Comparison of ENCODE assay signal across 10 mouse cellular contexts in the genomic region with DNA sequence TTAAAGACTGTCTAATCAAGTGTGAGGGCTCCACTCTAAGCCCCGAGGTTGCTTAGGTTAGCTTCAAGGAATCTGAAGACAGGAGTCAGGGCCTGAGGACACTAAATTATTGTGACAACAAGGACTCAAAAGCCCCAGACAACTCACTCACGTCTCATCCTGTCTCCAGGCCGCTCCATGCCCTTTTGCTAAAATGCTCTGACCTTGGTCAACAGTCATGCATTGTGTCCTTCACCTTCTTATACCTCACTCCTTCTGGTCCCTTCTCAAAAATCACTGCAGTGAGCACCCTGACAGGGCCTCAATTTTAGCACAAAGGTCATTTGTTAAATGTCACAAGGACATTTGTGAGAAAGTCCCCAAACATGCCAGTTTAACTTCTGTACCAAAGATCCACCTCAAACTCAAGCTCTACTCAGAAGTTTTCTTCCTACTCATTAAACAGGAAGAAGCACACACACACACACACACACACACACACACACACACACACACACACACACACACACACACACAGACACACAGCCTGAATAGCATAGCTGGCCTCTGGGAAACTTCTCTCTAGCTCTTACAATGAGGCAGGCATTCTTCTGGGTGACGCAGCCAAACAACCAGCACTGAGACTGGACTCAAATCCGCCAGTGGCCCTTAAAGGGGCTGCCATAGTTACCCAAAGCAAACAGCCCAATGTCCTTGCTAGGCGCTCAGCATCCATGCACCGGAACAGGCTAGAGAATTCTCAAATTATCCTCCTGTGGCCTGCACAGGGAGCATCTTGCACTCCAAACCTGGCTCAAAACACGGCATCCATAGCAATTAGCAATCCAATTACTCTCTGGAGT.
DNase-seq lines count a peak whose midpoint lies in the region; ATAC-seq and TF ChIP-seq lines count a peak whose summit lies in the region.
"Had no signal": no experiment of that assay in that cellular context is flagged by ENCODE, and none has a peak within 500 bp of the region (broad histone marks: within the 10 kb centered on the region; RNA-seq: fewer than 3 reads in every experiment).

No protein-coding gene starts in this region.

- no peaks in the 10 kb centered on the region; the same call in 1 of the 2 replicates for H3K36me3 ChIP-seq in neural tube, embryonic 11.5 days (ENCODE audit: control insufficient read depth, insufficient read depth, low read length)
- no peaks in the 10 kb centered on the region for H3K36me3 ChIP-seq in lung, postnatal 0 days (ENCODE audit: insufficient read depth, low read length)

- H3K9me3 ChIP-seq in neural tube, embryonic 11.5 days (ENCODE audit: control insufficient read depth, low read length) = no peaks in the 10 kb centered on the region
- no peaks in the 10 kb centered on the region for H3K9me3 ChIP-seq in lung, postnatal 0 days (ENCODE audit: low read length)

- TF ChIP-seq CTCF in lung, postnatal 0 days (IDR thresholded peaks at IDR 0.05) = no peak

- no peak overlapping the region for H3K4me3 ChIP-seq in neural tube, embryonic 11.5 days (ENCODE audit: low read depth, low read length)
- H3K4me3 ChIP-seq in lung, postnatal 0 days (ENCODE audit: low read depth, low read length) = no peak overlapping the region

- no peak for TF ChIP-seq EP300 in lung, postnatal 0 days (IDR thresholded peaks at IDR 0.05)

- H3K4me2 ChIP-seq in neural tube, embryonic 11.5 days (ENCODE audit: low read depth) = no peak overlapping the region
- no peak overlapping the region for H3K4me2 ChIP-seq in lung, postnatal 0 days (replicated peaks; ENCODE audit: low read depth, low read length)

- H3K27ac ChIP-seq in neural tube, embryonic 11.5 days (ENCODE audit: low read depth, low read length) = 0 out of 2 replicates have a peak overlapping the region, but pooled peaks have one; percentile 7
- no peak overlapping the region for H3K27ac ChIP-seq in lung, postnatal 0 days (ENCODE audit: low read length)

- peaks cover 46% of the 10 kb centered on the region for H3K4me1 ChIP-seq in neural tube, embryonic 11.5 days (ENCODE audit: control insufficient read depth, insufficient read depth, low read length)
- H3K4me1 ChIP-seq in lung, postnatal 0 days (ENCODE audit: insufficient read depth, low read depth, low read length) = peaks cover 15% of the 10 kb centered on the region; the same call in 1 of the 2 replicates

- H3K9ac ChIP-seq in neural tube, embryonic 11.5 days (ENCODE audit: low read length) = no peak overlapping the region
- no peak overlapping the region for H3K9ac ChIP-seq in lung, postnatal 0 days (replicated peaks; ENCODE audit: low read depth)

- no peaks in the 10 kb centered on the region for H3K27me3 ChIP-seq in neural tube, embryonic 11.5 days (ENCODE audit: control insufficient read depth, insufficient read depth, low read length)
- no peaks in the 10 kb centered on the region for H3K27me3 ChIP-seq in lung, postnatal 0 days (replicated peaks; ENCODE audit: insufficient read depth, low read length)

- no peak for ATAC-seq in neural tube, embryonic 11.5 days (ENCODE audit: insufficient read depth, low FRiP score, low TSS enrichment)
- peak; percentile 61 for ATAC-seq in lung, postnatal 0 days

- WGBS in neural tube, embryonic 11.5 days = 45% methylated on average over 8 of the region's 8 CpGs
- WGBS in lung, postnatal 0 days = 61% methylated on average over 8 of the region's 8 CpGs

- DNase-seq in adrenal gland, adult (ENCODE audit: inconsistent age in 2 of 2, low spot score in 1 of 2) = peak; percentile 74 to 88
- DNase-seq in adrenal gland, postnatal 25 days = no peak
- peak; percentile 44 for DNase-seq in neural tube, embryonic 11.5 days (ENCODE audit: low spot score)
- no peak for DNase-seq in neural tube, embryonic 10.5 days (ENCODE audit: extremely low spot score, low spot score)
- DNase-seq in lung, postnatal 0 days (ENCODE audit: low spot score) = peak; percentile 73
- DNase-seq in left cerebral cortex, adult 8-10 months (ENCODE audit: low spot score in 2 of 2) = no peak
- no peak for DNase-seq in urinary bladder, postnatal 4 days (ENCODE audit: low spot score in 2 of 2)
- DNase-seq in cerebellum, adult 9-11 months = no peak
- DNase-seq: gastrocnemius, postnatal 10 days; layer of hippocampus, postnatal 36 days had no signal

Comparison
In these comparisons a context has a peak if more than half of its experiments do, and no peak if none do; other contexts are left out.
1. DNase-seq: peak in adrenal gland, adult (2 of 2), neural tube, embryonic 11.5 days (single experiment) and lung, postnatal 0 days (single experiment); none in adrenal gland, postnatal 25 days (single experiment), neural tube, embryonic 10.5 days (single experiment), left cerebral cortex, adult 8-10 months (0 of 2), urinary bladder, postnatal 4 days (0 of 2) and cerebellum, adult 9-11 months (single experiment).